Mouse (Mus musculus) neutrophil, adult 59 days (primary cell): ENCODE measurements around the gene Sap30bp. TPM values are rescaled to one million over a fixed set of nuclear protein-coding genes. Genes with fewer than 3 reads are reported as not detected.

Experiments used
- total RNA-seq, 2 experiments: library from RNA; stranded (reverse); gene quantifications; 1 replicate in 1 of 2; 2 replicates in 1 of 2; pipeline ENCODE4 v1.2.4; 2023

Gene Sap30bp
- total RNA-seq: 10 to 100 TPM; 23.9 to 28.2 TPM

GRCm38 (mm10) chr11:115933108-115933746, at the start of gene Sap30bp, which contains the start of gene Recql5:
TSS of gene Sap30bp (plus strand) at chr11:115933282.
TSS of gene Recql5 (minus strand) at chr11:115933477.

GRCm38 (mm10) chr11:115899486-115900266, 33.4 kb upstream of the Sap30bp start, which contains the start of gene Smim5:
TSS of gene Smim5 (plus strand) at chr11:115899966.

GRCm38 (mm10) chr11:115911632-115912376, 21.3 kb upstream of the Sap30bp start, which contains the start of gene Smim6:
TSS of gene Smim6 (plus strand) at chr11:115912017.

GRCm38 (mm10) chr11:115974309-115975082, 41.4 kb downstream of the Sap30bp start, which contains the start of gene Itgb4:
TSS of gene Itgb4 (plus strand) at chr11:115974709.

GRCm38 (mm10) chr11:116012262-116012947, 79.3 kb downstream of the Sap30bp start, which contains the start of gene Galk1:
TSS of gene Galk1 (minus strand) at chr11:116012719.

Other genes starting within 250 kb of the Sap30bp start
- gene Grb2, start 224.7 kb upstream of the Sap30bp start, total RNA-seq: 100 to 1,000 TPM; 208 to 230 TPM
- 10 to 100 TPM; 38.7 to 47.7 TPM for gene Tmem94, start 167.8 kb upstream of the Sap30bp start, total RNA-seq
- 1 to 10 TPM; 1.1 to 1.8 TPM for gene Caskin2, start 119.6 kb upstream of the Sap30bp start, total RNA-seq
- gene Tsen54, start 118.6 kb upstream of the Sap30bp start, total RNA-seq: 1 to 10 TPM; 3.2 to 5.4 TPM
- 1 to 10 TPM; 4.6 to 5.2 TPM for gene Llgl2, start 109.2 kb upstream of the Sap30bp start, total RNA-seq
- 1 to 10 TPM; 1.2 to 1.8 TPM for gene Myo15b, start 74.9 kb upstream of the Sap30bp start, total RNA-seq
- 10 to 100 TPM; 57.4 to 58.2 TPM for gene Smim5, start 33.3 kb upstream of the Sap30bp start, total RNA-seq
- gene Smim6, start 21.3 kb upstream of the Sap30bp start, total RNA-seq: 1 to 10 TPM; 5.2 to 5.3 TPM
- 10 to 100 TPM; 22.8 to 26.1 TPM for gene Recql5, start 195 bp downstream of the Sap30bp start, total RNA-seq
- gene Itgb4, start 41.4 kb downstream of the Sap30bp start, total RNA-seq: under 1 TPM in 1 of 2 experiments, not detected in 1; 0.07 TPM
- 1 to 10 TPM; 8.4 to 8.5 TPM for gene Galk1, start 79.4 kb downstream of the Sap30bp start, total RNA-seq
- 1,000 to 10,000 TPM; 3,439 to 3,559 TPM for gene H3f3b, start 94.7 kb downstream of the Sap30bp start, total RNA-seq
- gene Unk, start 97.0 kb downstream of the Sap30bp start, total RNA-seq: 10 to 100 TPM; 23.5 to 24.4 TPM
- gene Unc13d, start 144.7 kb downstream of the Sap30bp start, total RNA-seq: 10 to 100 TPM; 88.5 to 94.2 TPM
- gene Wbp2, start 153.7 kb downstream of the Sap30bp start, total RNA-seq: 100 to 1,000 TPM; 160 to 163 TPM
- 1 to 10 TPM; 1.4 to 2.1 TPM for gene Trim47, start 193.9 kb downstream of the Sap30bp start, total RNA-seq
- gene Trim65, start 197.8 kb downstream of the Sap30bp start, total RNA-seq: 1 to 10 TPM; 5.8 to 8.1 TPM
- 10 to 100 TPM; 14.5 to 20.1 TPM for gene Mrpl38, start 205.6 kb downstream of the Sap30bp start, total RNA-seq
- 1 to 10 TPM; 5.8 to 9.9 TPM for gene Fbf1, start 234.9 kb downstream of the Sap30bp start, total RNA-seq